Mouse (Mus musculus): Measurements from ENCODE around the gene Trim37. TPM values are rescaled to one million over a fixed set of nuclear protein-coding genes. Genes with fewer than 3 reads are reported as not detected.

Gene Trim37
- polyA plus RNA-seq, 1 experiment from 2014 or later, result 16.2 TPM

- Histone ChIP-seq H3K9ac (ENCODE audit: low read depth, low read length) (peak overlapping the region; percentile 78), H3K4me1 (ENCODE audit: control insufficient read depth, insufficient read depth, low read length) (peaks cover 9% of the 10 kb centered on the region), H3K27ac (ENCODE audit: low read length) (peak overlapping the region; percentile 54), H3K36me3 (ENCODE audit: control insufficient read depth, insufficient read depth, low read length) (0 out of 2 replicates have a peak, but pooled peaks cover 1% of the 10 kb centered on the region), H3K4me3 (ENCODE audit: low read length) (peak overlapping the region; percentile 62), H3K4me2 (ENCODE audit: low read depth, low read length) (peak overlapping the region; percentile 71), H3K9me3 (ENCODE audit: control insufficient read depth, low read length) (no peaks in the 10 kb centered on the region), H3K27me3 (replicated peaks; ENCODE audit: control insufficient read depth, insufficient read depth, low read length) (no peaks in the 10 kb centered on the region)
- 6% methylated on average over 9 of the region's 9 CpGs for WGBS
- ATAC-seq, result no peak
Measured at GRCm38 (mm10) chr11:87110172-87110909, 16.5 kb upstream of the Trim37 start.

GRCm38 (mm10) chr11:87121864-87122263 lies 5.0 kb upstream of the Trim37 start:
- no peak for ATAC-seq
- Histone ChIP-seq H3K9me3 (ENCODE audit: control insufficient read depth, low read length) (no peaks in the 10 kb centered on the region), H3K27me3 (replicated peaks; ENCODE audit: control insufficient read depth, insufficient read depth, low read length) (no peaks in the 10 kb centered on the region), H3K4me3 (ENCODE audit: low read length) (no peak overlapping the region), H3K36me3 (ENCODE audit: control insufficient read depth, insufficient read depth, low read length) (peaks cover 16% of the 10 kb centered on the region), H3K4me1 (ENCODE audit: control insufficient read depth, insufficient read depth, low read length) (peaks cover 3% of the 10 kb centered on the region; the same call in 1 of the 2 replicates), H3K9ac (ENCODE audit: low read depth, low read length) (no peak overlapping the region), H3K4me2 (ENCODE audit: low read depth, low read length) (no peak overlapping the region), H3K27ac (ENCODE audit: low read length) (no peak overlapping the region)
- 79% methylated on average over 8 of the region's 8 CpGs for WGBS

GRCm38 (mm10) chr11:87125562-87125961 lies 1.3 kb upstream of the Trim37 start:
- Histone ChIP-seq H3K9me3 (ENCODE audit: control insufficient read depth, low read length) (no peaks in the 10 kb centered on the region), H3K27ac (ENCODE audit: low read length) (no peak overlapping the region; the same call in 1 of the 2 replicates), H3K36me3 (ENCODE audit: control insufficient read depth, insufficient read depth, low read length) (peaks cover 10% of the 10 kb centered on the region), H3K4me1 (ENCODE audit: control insufficient read depth, insufficient read depth, low read length) (peaks cover 8% of the 10 kb centered on the region; the same call in 1 of the 2 replicates), H3K27me3 (replicated peaks; ENCODE audit: control insufficient read depth, insufficient read depth, low read length) (no peaks in the 10 kb centered on the region), H3K9ac (ENCODE audit: low read depth, low read length) (no peak overlapping the region), H3K4me3 (ENCODE audit: low read length) (no peak overlapping the region), H3K4me2 (ENCODE audit: low read depth, low read length) (peak overlapping the region; percentile 62; the same call in 1 of the 2 replicates)
- no peak for ATAC-seq
- WGBS, result 49% methylated on average over 4 of the region's 4 CpGs

- H3K9ac ChIP-seq (ENCODE audit: low read depth, low read length), result peak overlapping the region; percentile 79
- no peak for ATAC-seq
- peak overlapping the region; percentile 62 for H3K4me2 ChIP-seq (ENCODE audit: low read depth, low read length)
- WGBS, result under 1% methylated on average over 12 of the region's 12 CpGs
- H3K9me3 ChIP-seq (ENCODE audit: control insufficient read depth, low read length), result no peaks in the 10 kb centered on the region
- H3K4me3 ChIP-seq (ENCODE audit: low read length), result peak overlapping the region; percentile 89
- H3K27ac ChIP-seq (ENCODE audit: low read length), result peak overlapping the region; percentile 62
- H3K36me3 ChIP-seq (ENCODE audit: control insufficient read depth, insufficient read depth, low read length), result peaks cover 10% of the 10 kb centered on the region
- H3K27me3 ChIP-seq (replicated peaks; ENCODE audit: control insufficient read depth, insufficient read depth, low read length), result no peaks in the 10 kb centered on the region
- peaks cover 8% of the 10 kb centered on the region; the same call in 1 of the 2 replicates for H3K4me1 ChIP-seq (ENCODE audit: control insufficient read depth, insufficient read depth, low read length)
Measured at GRCm38 (mm10) chr11:87126281-87126823, 525 bp upstream of the Trim37 start.

DNA sequence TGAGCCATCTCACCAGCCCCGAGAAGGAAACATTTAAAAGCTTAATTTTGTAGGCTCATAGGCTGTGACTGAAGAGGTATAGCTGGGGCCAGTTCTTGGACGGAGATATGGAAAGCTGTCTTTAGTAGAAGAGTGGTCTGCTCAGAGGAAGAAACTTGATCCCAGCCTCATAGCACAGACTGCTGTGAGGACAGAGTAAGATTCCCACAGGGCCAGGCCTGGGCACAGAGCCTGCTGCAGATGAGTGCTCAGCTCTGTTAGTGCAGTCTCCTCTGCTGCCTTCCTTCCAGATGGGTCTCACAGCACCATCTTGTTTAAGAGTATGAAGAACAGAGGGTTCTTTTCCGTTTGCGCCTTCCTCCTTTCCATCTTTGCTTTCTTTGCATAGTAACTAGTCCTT lies 9.4 kb downstream of the Trim37 start:
- ATAC-seq, result no peak
- no peaks in the 10 kb centered on the region for H3K9me3 ChIP-seq (ENCODE audit: control insufficient read depth, low read length)

GRCm38 (mm10) chr11:87158012-87158411 lies 31.1 kb downstream of the Trim37 start:
- ATAC-seq, result no peak
- no peaks in the 10 kb centered on the region for H3K27me3 ChIP-seq (replicated peaks; ENCODE audit: control insufficient read depth, insufficient read depth, low read length)
- no peaks in the 10 kb centered on the region for H3K9me3 ChIP-seq (ENCODE audit: control insufficient read depth, low read length)
- H3K4me1 ChIP-seq (ENCODE audit: control insufficient read depth, insufficient read depth, low read length), result no peaks in the 10 kb centered on the region
- no peak overlapping the region for H3K4me3 ChIP-seq (ENCODE audit: low read length)
- no peak overlapping the region for H3K4me2 ChIP-seq (ENCODE audit: low read depth, low read length)
- H3K27ac ChIP-seq (ENCODE audit: low read length), result no peak overlapping the region
- H3K36me3 ChIP-seq (ENCODE audit: control insufficient read depth, insufficient read depth, low read length), result no peaks in the 10 kb centered on the region
- H3K9ac ChIP-seq (ENCODE audit: low read depth, low read length), result no peak overlapping the region
- WGBS, result 84% methylated on average over 2 of the region's 2 CpGs

More for the DNA sequence above, 9.4 kb downstream of the Trim37 start:
- Histone ChIP-seq H3K4me3 (ENCODE audit: low read length) (no peak overlapping the region), H3K27me3 (replicated peaks; ENCODE audit: control insufficient read depth, insufficient read depth, low read length) (no peaks in the 10 kb centered on the region), H3K4me2 (ENCODE audit: low read depth, low read length) (no peak overlapping the region), H3K36me3 (ENCODE audit: control insufficient read depth, insufficient read depth, low read length) (0 out of 2 replicates have a peak, but pooled peaks cover 2% of the 10 kb centered on the region), H3K27ac (ENCODE audit: low read length) (no peak overlapping the region), H3K4me1 (ENCODE audit: control insufficient read depth, insufficient read depth, low read length) (no peaks in the 10 kb centered on the region), H3K9ac (ENCODE audit: low read depth, low read length) (no peak overlapping the region)
- 92% methylated on average over 4 of the region's 4 CpGs for WGBS

DNA sequence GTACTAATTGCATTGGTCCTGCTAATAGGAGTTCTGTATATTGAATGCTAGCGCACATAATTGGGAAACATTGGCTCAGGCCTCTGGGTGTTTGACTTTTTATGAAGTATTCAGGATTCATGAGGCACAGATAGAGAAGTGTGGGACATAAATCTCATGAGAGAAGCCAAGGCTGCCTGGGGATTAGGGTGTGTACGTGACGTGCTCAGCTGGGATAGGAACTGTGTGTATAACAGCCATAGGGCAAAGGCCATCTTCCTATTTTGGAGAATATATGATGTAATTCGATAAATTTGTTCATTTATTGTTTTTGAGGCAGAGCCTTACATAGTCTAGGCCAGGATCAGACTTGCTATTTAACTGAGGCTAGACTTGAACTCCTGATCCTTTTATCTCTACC lies 35.8 kb downstream of the Trim37 start:
- WGBS, result 83% methylated on average over 4 of the region's 4 CpGs
- ATAC-seq, result no peak

DNA sequence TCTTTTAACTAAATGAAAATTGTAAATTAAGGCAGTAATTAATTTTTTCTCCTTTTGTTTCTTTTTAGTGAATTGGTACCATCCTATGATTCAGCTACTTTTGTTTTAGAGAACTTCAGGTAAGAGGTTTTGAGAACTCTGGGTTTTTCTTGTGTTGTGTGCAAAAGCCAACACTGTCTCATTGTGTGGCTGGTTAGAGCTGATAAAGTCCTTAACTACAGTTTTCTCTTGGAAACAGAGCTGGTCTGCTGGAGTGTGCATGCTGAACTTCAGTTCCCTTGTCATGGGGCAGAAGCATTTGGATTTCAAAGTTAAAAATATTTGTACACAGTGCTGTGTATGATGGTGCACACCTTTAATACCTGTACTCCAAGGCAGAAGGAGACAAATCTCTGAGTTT lies 36.9 kb downstream of the Trim37 start:
- no peaks in the 10 kb centered on the region for H3K27me3 ChIP-seq (replicated peaks; ENCODE audit: control insufficient read depth, insufficient read depth, low read length)

More for the DNA sequence above, 35.8 kb downstream of the Trim37 start:
- H3K4me1 ChIP-seq (ENCODE audit: control insufficient read depth, insufficient read depth, low read length), result no peaks in the 10 kb centered on the region
- H3K36me3 ChIP-seq (ENCODE audit: control insufficient read depth, insufficient read depth, low read length), result 0 out of 2 replicates have a peak, but pooled peaks cover 2% of the 10 kb centered on the region
- H3K4me3 ChIP-seq (ENCODE audit: low read length), result no peak overlapping the region
- H3K9ac ChIP-seq (ENCODE audit: low read depth, low read length), result no peak overlapping the region
- no peaks in the 10 kb centered on the region for H3K9me3 ChIP-seq (ENCODE audit: control insufficient read depth, low read length)
- no peak overlapping the region for H3K4me2 ChIP-seq (ENCODE audit: low read depth, low read length)
- H3K27me3 ChIP-seq (replicated peaks; ENCODE audit: control insufficient read depth, insufficient read depth, low read length), result no peaks in the 10 kb centered on the region
- no peak overlapping the region for H3K27ac ChIP-seq (ENCODE audit: low read length)

DNA sequence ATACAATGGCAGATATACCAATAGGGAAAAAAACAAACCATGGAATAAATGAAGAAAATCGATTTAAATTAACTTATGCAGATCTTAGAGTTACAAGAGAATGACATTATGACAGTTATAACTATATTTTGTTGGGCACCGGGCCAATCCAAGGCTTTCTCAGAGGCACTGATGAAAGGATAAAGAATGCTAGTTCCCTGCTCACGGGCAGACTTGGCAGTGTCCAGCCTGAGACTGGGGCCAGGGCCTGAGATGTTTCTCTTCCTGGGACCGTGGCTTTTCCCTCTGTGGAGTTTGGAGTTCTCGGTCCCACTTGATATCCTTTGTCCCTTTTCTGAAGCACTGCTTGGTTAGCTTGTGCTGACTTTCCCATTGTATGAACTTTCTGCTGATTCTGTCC lies 46.7 kb downstream of the Trim37 start:
- Histone ChIP-seq H3K4me1 (ENCODE audit: control insufficient read depth, insufficient read depth, low read length) (no peaks in the 10 kb centered on the region), H3K27ac (ENCODE audit: low read length) (no peak overlapping the region), H3K9me3 (ENCODE audit: control insufficient read depth, low read length) (no peaks in the 10 kb centered on the region), H3K9ac (ENCODE audit: low read depth, low read length) (no peak overlapping the region), H3K4me2 (ENCODE audit: low read depth, low read length) (no peak overlapping the region), H3K4me3 (ENCODE audit: low read length) (no peak overlapping the region), H3K36me3 (ENCODE audit: control insufficient read depth, insufficient read depth, low read length) (no peaks in the 10 kb centered on the region), H3K27me3 (replicated peaks; ENCODE audit: control insufficient read depth, insufficient read depth, low read length) (no peaks in the 10 kb centered on the region)
- WGBS, result 86% methylated on average over 5 of the region's 5 CpGs
- ATAC-seq, result no peak

More for the DNA sequence above, 36.9 kb downstream of the Trim37 start:
- H3K4me2 ChIP-seq (ENCODE audit: low read depth, low read length), result no peak overlapping the region
- no peak overlapping the region for H3K4me3 ChIP-seq (ENCODE audit: low read length)
- ATAC-seq, result no peak
- no peaks in the 10 kb centered on the region for H3K4me1 ChIP-seq (ENCODE audit: control insufficient read depth, insufficient read depth, low read length)
- no peak overlapping the region for H3K27ac ChIP-seq (ENCODE audit: low read length)
- H3K9me3 ChIP-seq (ENCODE audit: control insufficient read depth, low read length), result no peaks in the 10 kb centered on the region
- H3K36me3 ChIP-seq (ENCODE audit: control insufficient read depth, insufficient read depth, low read length), result 0 out of 2 replicates have a peak, but pooled peaks cover 2% of the 10 kb centered on the region
- H3K9ac ChIP-seq (ENCODE audit: low read depth, low read length), result no peak overlapping the region
